Mouse (Mus musculus): Measurements from ENCODE around the gene Iscu.

GRCm38 (mm10) chr5:113771213-113772162 lies 1.1 kb upstream of the Iscu start:
- TF ChIP-seq GATA1 (IDR thresholded peaks at IDR 0.05; ENCODE audit: borderline replicate concordance, low read length) (no peak), FLI1 (IDR thresholded peaks at IDR 0.05; ENCODE audit: low read length) (peak; percentile 85)

All from megakaryocyte, embryonic 14.5 days (primary cell).